Comparison of ENCODE assay signal across 8 mouse cellular contexts in the genomic region with DNA sequence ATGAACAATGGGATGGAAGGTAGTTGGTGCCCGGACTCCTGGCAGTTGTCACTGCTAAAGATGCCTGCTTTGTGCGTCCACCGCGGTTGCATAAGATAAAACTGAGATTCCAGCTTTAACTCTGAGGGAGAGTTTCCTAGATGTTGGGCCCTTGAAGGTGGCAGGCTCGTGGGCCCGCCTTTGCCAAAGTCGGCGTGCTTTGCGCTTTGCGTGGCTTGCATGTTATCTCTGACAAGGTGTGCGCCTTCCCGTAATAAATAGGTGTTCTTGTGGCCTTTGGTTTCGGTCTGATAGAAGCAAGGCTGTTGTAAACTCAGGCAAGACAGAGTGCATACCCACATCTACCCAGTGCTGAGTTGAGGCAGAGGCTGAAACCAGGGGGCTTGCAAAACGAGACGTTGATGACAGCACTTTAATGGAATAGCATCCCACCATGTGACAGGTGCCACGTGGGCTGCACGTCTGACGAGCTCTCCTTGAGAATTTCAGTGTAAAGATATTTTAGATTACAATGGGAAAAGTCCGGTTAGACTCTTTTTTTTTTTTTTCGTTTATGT. TPM values are rescaled to one million over a fixed set of nuclear protein-coding genes. Genes with fewer than 3 reads are reported as not detected.
DNase-seq lines count a peak whose midpoint lies in the region; ATAC-seq and TF ChIP-seq lines count a peak whose summit lies in the region.

No protein-coding gene starts in this region.

- H3K4me2 ChIP-seq in limb, embryonic 15.5 days = peak overlapping the region; percentile 76
- peak overlapping the region; percentile 91 for H3K4me2 ChIP-seq in stomach, postnatal 0 days (replicated peaks; ENCODE audit: low read depth)

- DNase-seq in cerebellum, adult 2 months = no peak
- DNase-seq in cerebellum, adult 11 months = no peak
- peak; percentile 24 for DNase-seq in right cerebral cortex, adult 18-20 months
- DNase-seq in right cerebral cortex, postnatal 4 days = no peak
- peak; percentile 53 for DNase-seq in stomach, postnatal 0 days (ENCODE audit: low spot score)
- DNase-seq in adrenal gland, postnatal 14 days = no peak
- no peak for DNase-seq in embryo, embryonic 10 days (ENCODE audit: low spot score)

- no peaks in the 10 kb centered on the region for H3K36me3 ChIP-seq in limb, embryonic 15.5 days
- H3K36me3 ChIP-seq in stomach, postnatal 0 days (ENCODE audit: control insufficient read depth, insufficient read depth, low read length) = no peaks in the 10 kb centered on the region

- H3K4me3 ChIP-seq in cerebellum, adult 2 months (replicated peaks; ENCODE audit: insufficient read depth, low read depth, low read length) = peak overlapping the region; percentile 46
- peak overlapping the region; percentile 70 for H3K4me3 ChIP-seq in limb, embryonic 15.5 days
- peak overlapping the region; percentile 62 for H3K4me3 ChIP-seq in stomach, postnatal 0 days (ENCODE audit: low read depth, low read length)

- no peak for ATAC-seq in limb, embryonic 15.5 days (ENCODE audit: insufficient number of reproducible peaks, low FRiP score, low TSS enrichment, low read depth)
- peak; percentile 24; the same call in 1 of the 2 replicates for ATAC-seq in stomach, postnatal 0 days (ENCODE audit: low FRiP score, low TSS enrichment)

- TF ChIP-seq CTCF in cerebellum, adult 2 months (IDR thresholded peaks at IDR 0.05; ENCODE audit: borderline replicate concordance, insufficient read depth, low read depth, low read length) = no peak
- TF ChIP-seq CTCF in stomach, postnatal 0 days (IDR thresholded peaks at IDR 0.05; ENCODE audit: low read depth) = no peak

- no peaks in the 10 kb centered on the region for H3K9me3 ChIP-seq in limb, embryonic 15.5 days
- no peaks in the 10 kb centered on the region for H3K9me3 ChIP-seq in stomach, postnatal 0 days (ENCODE audit: control insufficient read depth, low read length)

- TF ChIP-seq EP300 in stomach, postnatal 0 days (optimal IDR thresholded peaks at IDR 0.05) = no peak

- no peak overlapping the region for H3K9ac ChIP-seq in limb, embryonic 15.5 days
- peak overlapping the region; percentile 66 for H3K9ac ChIP-seq in stomach, postnatal 0 days (ENCODE audit: low read length)

- TF ChIP-seq POLR2A in cerebellum, adult 2 months (IDR thresholded peaks at IDR 0.05; ENCODE audit: borderline replicate concordance, insufficient read depth, low read length) = no peak

- H3K4me1 ChIP-seq in cerebellum, adult 2 months (ENCODE audit: control insufficient read depth, insufficient read depth, low read length) = no peaks in the 10 kb centered on the region
- H3K4me1 ChIP-seq in limb, embryonic 15.5 days = peaks cover 25% of the 10 kb centered on the region
- H3K4me1 ChIP-seq in stomach, postnatal 0 days (replicated peaks; ENCODE audit: control insufficient read depth, insufficient read depth) = no peaks in the 10 kb centered on the region

- no peaks in the 10 kb centered on the region for H3K27me3 ChIP-seq in cerebellum, adult 2 months (ENCODE audit: control insufficient read depth, insufficient read depth, low read length)
- H3K27me3 ChIP-seq in limb, embryonic 15.5 days = peaks cover 10% of the 10 kb centered on the region; the same call in 1 of the 2 replicates
- H3K27me3 ChIP-seq in stomach, postnatal 0 days (ENCODE audit: control insufficient read depth, insufficient read depth, low read length) = no peaks in the 10 kb centered on the region

- no peak overlapping the region for H3K27ac ChIP-seq in cerebellum, adult 2 months (ENCODE audit: insufficient read depth, low read length)
- H3K27ac ChIP-seq in limb, embryonic 15.5 days = no peak overlapping the region
- H3K27ac ChIP-seq in stomach, postnatal 0 days (replicated peaks) = peak overlapping the region; percentile 81

- 12% methylated on average over 20 of the region's 20 CpGs for WGBS in cerebellum, adult 2 months
- whole genome bisulfite sequencing in limb, embryonic 15.5 days = 6% methylated on average over 20 of the region's 20 CpGs
- WGBS in stomach, postnatal 0 days = 8% methylated on average over 20 of the region's 20 CpGs

RNA-seq across cellular contexts. Expression of gene F3, which starts 0.7 kb away (rescaled TPM):
- polyA plus RNA-seq in cerebellum, adult 2 months (2012; rRNA removed) = 56.6 and 66.9 TPM in 2 replicates
- polyA plus RNA-seq in limb, embryonic 15.5 days (2015; fragmentation: Nextera tagmentation; extraction: Ambion mirVana) = 44.4 and 46.1 TPM in 2 replicates
- 26.8 and 29.2 TPM in 2 replicates for polyA plus RNA-seq in stomach, postnatal 0 days (2015; fragmentation: Nextera tagmentation; extraction: Ambion mirVana)
- total RNA-seq in adrenal gland, postnatal 14 days (2021) = 17.2 and 27.3 TPM in 2 replicates

RNA-seq across cellular contexts. Expression of gene 4930432M17Rik, which starts 53.5 kb away (rescaled TPM):
- polyA plus RNA-seq in cerebellum, adult 2 months (2012; rRNA removed) = not detected in 2 replicates
- polyA plus RNA-seq in limb, embryonic 15.5 days (2015; fragmentation: Nextera tagmentation; extraction: Ambion mirVana) = not detected in 2 replicates
- polyA plus RNA-seq in stomach, postnatal 0 days (2015; fragmentation: Nextera tagmentation; extraction: Ambion mirVana) = not detected in 2 replicates
- total RNA-seq in adrenal gland, postnatal 14 days (2021) = not detected in 2 replicates

Comparison
In these comparisons a context has a peak if more than half of its experiments do, and no peak if none do; other contexts are left out.
1. DNase-seq: peak in right cerebral cortex, adult 18-20 months (single experiment) and stomach, postnatal 0 days (single experiment); none in cerebellum, adult 2 months (0 of 2), cerebellum, adult 11 months (single experiment), right cerebral cortex, postnatal 4 days (single experiment), adrenal gland, postnatal 14 days (single experiment) and embryo, embryonic 10 days (single experiment).
2. Peak in every context shown above with its lines, with median percentiles within 50 percentile points of each other: H3K4me3 ChIP-seq.